Mouse (Mus musculus) neural tube, embryonic 11.5 days (tissue): ENCODE results near the gene Sorl1. TPM values are rescaled to one million over a fixed set of nuclear protein-coding genes. Genes with fewer than 3 reads are reported as not detected.

Source experiments
- ATAC-seq: fragments of 200-750 bp; cut with Nextera tagmentation; 2 replicates; pipeline ENCODE4 v1.8.0; 2017; ENCODE audit warnings: moderate number of reproducible peaks, mild to moderate bottlenecking, moderate TSS enrichment, moderate library complexity; ENCODE audit not compliant: insufficient read depth, low FRiP score, low TSS enrichment
- DNase-seq: peaks from one replicate; pipeline ENCODE4 v3.0.0-alpha.2; 2015; ENCODE audit warnings: low spot score
- H3K27ac ChIP-seq: fragments of 300-500 bp; sonication (generic); 2 replicates; pipeline ENCODE4 v1.5.1; 2014; ENCODE audit warnings: low read depth, mild to moderate bottlenecking, low read length
- H3K27me3 ChIP-seq: fragments of 300-500 bp; sonication (generic); 2 replicates; pipeline ENCODE4 v1.6.1; 2014; ENCODE audit warnings: mild to moderate bottlenecking, low read length, mixed read lengths; ENCODE audit not compliant: control insufficient read depth, insufficient read depth
- H3K36me3 ChIP-seq: fragments of 300-500 bp; sonication (generic); 2 replicates; pipeline ENCODE4 v1.6.1; 2014; ENCODE audit warnings: mild to moderate bottlenecking, low read length, moderate library complexity, mixed read lengths; ENCODE audit not compliant: control insufficient read depth, insufficient read depth
- H3K4me1 ChIP-seq: fragments of 300-500 bp; sonication (generic); 2 replicates; pipeline ENCODE4 v1.6.1; 2014; ENCODE audit warnings: low read length, mixed read lengths; ENCODE audit not compliant: control insufficient read depth, insufficient read depth
- H3K4me2 ChIP-seq: fragments of 300-500 bp; sonication (generic); 2 replicates; pipeline ENCODE4 v1.6.1; 2014; ENCODE audit warnings: low read depth, mild to moderate bottlenecking, moderate library complexity
- H3K4me3 ChIP-seq: fragments of 300-500 bp; sonication (generic); 2 replicates; pipeline ENCODE4 v1.5.1; 2014; ENCODE audit warnings: low read depth, low read length
- H3K9ac ChIP-seq: fragments of 300-500 bp; sonication (generic); 2 replicates; pipeline ENCODE4 v1.6.1; 2014; ENCODE audit warnings: mild to moderate bottlenecking, low read length
- H3K9me3 ChIP-seq: fragments of 300-500 bp; sonication (generic); 2 replicates; pipeline ENCODE4 v1.6.1; 2016; ENCODE audit warnings: low read length; ENCODE audit not compliant: control insufficient read depth
- WGBS: fragments of 180-500 bp; shearing (Covaris S2); extraction: QIAGEN DNeasy Blood & Tissue Kit; methylation state at CpG from one replicate; pipeline ENCODE4 v1.1.7; 2014; 5-methylcytosine and 5-hydroxymethylcytosine counted together
- polyA plus RNA-seq: library from polyadenylated mRNA; unstranded; fragments of >200 nt; fragmentation: Nextera tagmentation; extraction: Ambion mirVana; gene quantifications from 2 replicates; pipeline ENCODE4 v1.2.1, GENCODE M21; 2014

The Sorl1 gene
- polyA plus RNA-seq, 1 experiment from 2014 or later, result 11.6 TPM

DNA sequence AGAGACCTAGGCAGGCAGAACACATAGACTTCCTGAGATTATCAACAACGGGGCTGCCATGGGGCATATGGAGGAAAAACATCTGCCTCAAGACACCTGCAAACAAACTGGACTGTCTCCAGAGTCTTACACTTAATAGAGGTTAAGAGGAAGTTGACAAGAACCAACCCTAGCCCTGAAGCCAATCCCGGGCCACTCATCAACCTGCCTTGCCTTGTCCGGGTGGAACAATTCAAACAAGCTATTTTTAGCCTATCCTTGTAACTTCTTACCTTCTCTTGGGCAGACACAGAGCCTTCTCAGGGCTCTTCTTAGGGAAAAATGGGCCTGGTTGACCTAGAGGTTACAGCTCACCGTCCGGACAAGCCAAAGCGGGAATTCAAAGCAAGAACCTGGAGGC lies 22.1 kb downstream of the Sorl1 start:
- Histone ChIP-seq H3K9me3 (no peaks in the 10 kb centered on the region), H3K4me3 (no peak overlapping the region), H3K27ac (no peak overlapping the region), H3K4me2 (no peak overlapping the region), H3K9ac (no peak overlapping the region), H3K27me3 (no peaks in the 10 kb centered on the region), H3K36me3 (no peaks in the 10 kb centered on the region), H3K4me1 (no peaks in the 10 kb centered on the region)
- DNase-seq, result no peak
- 91% methylated on average over 6 of the region's 6 CpGs for WGBS
- no peak for ATAC-seq

DNA sequence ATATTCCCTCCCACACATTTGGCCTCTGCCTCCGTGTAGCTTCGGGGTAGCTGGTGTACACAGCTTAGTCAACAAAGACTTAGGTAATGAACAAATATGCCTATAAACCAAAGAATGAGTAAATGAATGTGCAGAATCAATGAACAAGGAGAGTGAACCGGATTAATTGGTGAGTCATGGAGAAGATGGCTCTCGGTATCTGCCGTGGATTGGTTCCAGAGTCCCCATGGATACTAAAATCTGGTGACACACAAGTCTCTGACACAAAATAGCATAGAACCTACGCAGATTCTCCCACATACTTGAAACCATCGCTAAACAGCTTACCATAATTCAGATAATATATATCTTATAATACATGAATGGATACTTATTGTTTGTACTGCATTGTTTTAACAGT lies 22.8 kb downstream of the Sorl1 start:
- DNase-seq (no peak), ATAC-seq (no peak)
- Histone ChIP-seq H3K4me2 (no peak overlapping the region), H3K36me3 (no peaks in the 10 kb centered on the region), H3K9me3 (no peaks in the 10 kb centered on the region), H3K9ac (no peak overlapping the region), H3K4me1 (no peaks in the 10 kb centered on the region), H3K4me3 (no peak overlapping the region), H3K27me3 (no peaks in the 10 kb centered on the region), H3K27ac (no peak overlapping the region)
- 90% methylated on average over 7 of the region's 7 CpGs for WGBS

DNA sequence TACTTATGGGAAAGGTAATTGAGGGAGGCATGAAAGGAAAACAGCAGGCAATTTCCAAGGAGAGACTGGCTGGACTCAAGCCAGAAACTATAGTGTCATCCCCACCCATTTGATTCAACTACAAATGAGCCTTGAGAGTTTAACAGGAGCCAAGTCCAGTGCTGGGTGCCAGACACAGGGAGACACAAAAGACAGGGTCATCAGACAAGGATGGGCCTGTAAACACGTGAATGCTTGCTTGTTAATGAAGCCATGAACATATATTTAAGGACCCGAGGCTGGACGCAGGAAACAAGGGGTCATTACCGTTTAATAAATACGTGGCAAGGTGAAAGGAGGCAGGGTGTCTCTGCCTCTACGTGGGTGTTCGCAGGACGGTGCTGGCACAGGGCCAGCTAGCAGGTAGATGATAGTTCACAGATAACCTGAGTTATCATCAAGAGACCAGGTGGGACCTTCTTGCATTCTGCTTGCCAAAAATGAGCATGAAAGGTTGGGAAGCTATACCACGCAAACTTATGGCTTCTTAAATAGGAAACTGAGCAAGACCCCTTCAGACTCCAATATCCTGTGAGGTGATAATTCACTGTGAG lies 23.4 kb downstream of the Sorl1 start:
- Histone ChIP-seq H3K4me1 (no peaks in the 10 kb centered on the region), H3K9me3 (no peaks in the 10 kb centered on the region), H3K27me3 (no peaks in the 10 kb centered on the region), H3K4me2 (no peak overlapping the region), H3K27ac (no peak overlapping the region), H3K36me3 (no peaks in the 10 kb centered on the region), H3K4me3 (no peak overlapping the region), H3K9ac (no peak overlapping the region)
- WGBS, result 85% methylated on average over 9 of the region's 9 CpGs
- DNase-seq (no peak), ATAC-seq (no peak)

DNA sequence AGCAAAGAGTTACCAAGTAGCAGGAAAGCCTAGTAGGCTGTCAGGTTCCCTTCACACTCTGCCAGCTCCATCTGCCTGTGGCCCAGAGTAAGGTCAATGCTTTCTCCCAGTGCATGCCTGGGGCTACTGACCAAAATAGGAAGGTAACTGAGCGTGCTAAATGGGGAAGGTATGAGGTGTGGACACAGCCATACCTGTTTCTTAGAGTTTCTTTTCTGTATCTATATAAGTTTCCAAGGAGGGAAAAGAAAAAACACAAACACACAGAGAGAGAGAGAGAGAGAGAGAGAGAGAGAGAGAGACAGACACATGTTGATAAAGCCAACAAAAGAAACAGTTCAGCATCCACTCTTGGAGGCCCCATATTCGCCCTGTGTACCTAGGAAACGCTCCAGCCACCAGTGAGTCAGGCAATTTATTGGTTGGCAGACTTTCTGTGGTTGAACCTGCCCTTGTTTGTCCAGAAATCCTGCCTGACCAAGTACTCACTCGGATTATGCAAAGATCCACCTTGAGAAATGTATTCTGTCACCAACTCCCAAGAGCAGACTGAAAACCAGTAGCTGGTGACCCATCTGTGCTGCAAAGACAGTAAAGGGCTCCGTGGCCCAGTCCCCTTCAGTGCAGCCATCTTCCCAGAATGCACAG lies 25.5 kb downstream of the Sorl1 start:
- no peaks in the 10 kb centered on the region for H3K4me1 ChIP-seq
- H3K9ac ChIP-seq, result no peak overlapping the region
- no peaks in the 10 kb centered on the region for H3K27me3 ChIP-seq
- no peaks in the 10 kb centered on the region for H3K9me3 ChIP-seq
- H3K4me3 ChIP-seq, result no peak overlapping the region
- no peaks in the 10 kb centered on the region for H3K36me3 ChIP-seq
- ATAC-seq (no peak), DNase-seq (no peak)
- no peak overlapping the region for H3K27ac ChIP-seq
- H3K4me2 ChIP-seq, result no peak overlapping the region
- WGBS, result 89% methylated on average over 5 of the region's 5 CpGs

DNA sequence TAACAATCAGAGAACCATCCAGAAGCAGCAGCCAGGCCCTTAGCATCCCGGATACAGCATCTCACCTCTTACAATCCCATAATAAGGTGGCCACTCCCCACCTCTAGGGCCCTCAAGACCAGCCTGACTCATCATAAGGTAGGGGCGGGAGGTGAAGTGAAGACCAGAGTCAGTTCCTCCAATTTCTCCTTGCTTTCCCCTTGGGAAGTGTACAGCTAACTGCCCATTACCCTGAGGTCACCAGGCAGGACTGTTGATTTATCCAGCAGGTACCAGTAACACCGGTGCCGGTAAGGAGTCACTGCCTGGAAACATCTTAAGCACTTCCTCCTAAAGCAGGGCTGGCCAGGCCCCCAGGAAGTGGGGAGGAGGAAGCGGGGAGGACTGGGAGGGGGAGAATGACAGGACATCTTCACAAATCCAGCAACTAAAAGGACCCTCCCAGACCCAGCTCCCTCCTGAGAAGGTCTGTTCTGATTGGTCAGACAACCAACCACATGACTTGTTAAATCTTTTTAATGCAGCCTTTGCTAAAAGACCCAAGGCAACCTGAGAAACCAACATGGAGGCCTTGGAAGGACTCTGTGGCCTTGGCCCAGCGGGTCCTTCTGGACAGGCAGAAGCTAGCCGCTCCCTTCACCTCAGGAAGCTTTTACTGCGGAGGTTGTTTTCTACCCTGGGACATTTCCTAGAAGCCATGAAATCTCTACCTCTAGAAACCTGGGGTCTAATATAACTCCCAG lies 26.2 kb downstream of the Sorl1 start:
- 90% methylated on average over 8 of the region's 8 CpGs for WGBS
- no peak for ATAC-seq

DNA sequence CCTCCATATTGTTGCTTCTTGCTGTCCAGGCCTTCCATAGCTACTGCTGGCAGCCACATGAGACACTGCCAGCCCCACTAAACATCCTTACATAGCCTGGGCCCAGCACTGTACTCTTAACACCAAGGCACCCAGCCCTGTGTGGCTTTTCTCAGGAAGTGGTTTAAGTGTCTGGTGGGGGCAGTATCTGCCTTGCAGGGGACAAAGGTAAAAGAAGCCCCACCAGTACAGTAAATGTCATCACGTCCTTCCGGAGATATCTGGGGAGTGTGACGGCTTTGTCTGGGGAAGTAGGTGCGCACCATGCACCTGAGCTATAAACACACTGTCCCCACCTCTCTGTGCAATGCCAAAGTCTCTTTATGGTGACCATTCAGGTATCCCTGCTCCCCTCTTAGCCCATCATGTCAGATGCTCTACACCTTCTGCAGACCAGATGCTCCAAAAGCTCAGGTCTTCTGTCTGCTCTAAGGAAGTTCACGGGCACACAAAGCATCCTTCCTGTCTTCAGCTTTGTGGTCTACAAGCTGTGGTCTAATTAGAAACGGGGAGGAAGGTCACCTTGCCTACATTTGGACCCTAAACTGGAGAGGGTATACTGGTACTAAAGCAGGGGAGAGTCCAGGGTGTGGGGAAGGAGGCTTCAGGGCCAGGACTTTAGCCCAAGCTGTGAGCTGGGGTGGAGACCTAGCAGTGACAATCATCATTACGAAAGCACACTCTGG lies 26.9 kb downstream of the Sorl1 start:
- Histone ChIP-seq H3K4me2 (no peak overlapping the region), H3K9me3 (no peaks in the 10 kb centered on the region), H3K9ac (no peak overlapping the region), H3K4me1 (no peaks in the 10 kb centered on the region), H3K27me3 (no peaks in the 10 kb centered on the region), H3K36me3 (no peaks in the 10 kb centered on the region), H3K27ac (no peak overlapping the region), H3K4me3 (no peak overlapping the region)
- ATAC-seq (no peak), DNase-seq (no peak)
- WGBS, result 94% methylated on average over 7 of the region's 7 CpGs

More for the DNA sequence above, 26.2 kb downstream of the Sorl1 start:
- DNase-seq, result no peak
- Histone ChIP-seq H3K27ac (no peak overlapping the region), H3K9ac (no peak overlapping the region), H3K27me3 (no peaks in the 10 kb centered on the region), H3K4me2 (no peak overlapping the region), H3K36me3 (no peaks in the 10 kb centered on the region), H3K4me1 (no peaks in the 10 kb centered on the region), H3K4me3 (no peak overlapping the region), H3K9me3 (no peaks in the 10 kb centered on the region)

DNA sequence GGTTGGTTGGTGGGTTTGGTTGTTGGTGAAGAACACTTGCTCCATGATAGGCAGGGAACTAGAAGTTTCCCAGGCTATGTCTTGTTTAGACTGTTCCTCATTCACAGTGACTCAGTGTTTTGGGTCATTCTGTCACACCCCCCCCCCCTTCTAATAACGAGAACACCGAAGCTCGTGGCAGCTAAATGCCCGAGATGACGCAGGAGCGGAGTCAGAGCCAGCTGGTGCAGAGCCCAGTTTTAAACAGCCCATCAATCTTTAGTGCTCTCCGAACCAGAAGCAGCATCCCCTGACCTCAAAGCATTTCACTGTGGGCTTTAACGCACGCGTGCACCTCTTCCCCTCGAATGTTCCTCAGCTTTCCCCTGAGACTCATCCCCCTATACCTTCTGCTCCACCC lies 29.3 kb downstream of the Sorl1 start:
- no peaks in the 10 kb centered on the region for H3K4me1 ChIP-seq
- no peaks in the 10 kb centered on the region for H3K36me3 ChIP-seq
- H3K27ac ChIP-seq, result no peak overlapping the region
- no peak overlapping the region for H3K9ac ChIP-seq
- DNase-seq (no peak), ATAC-seq (no peak)
- no peaks in the 10 kb centered on the region for H3K9me3 ChIP-seq
- H3K4me3 ChIP-seq, result no peak overlapping the region
- H3K4me2 ChIP-seq, result no peak overlapping the region
- no peaks in the 10 kb centered on the region for H3K27me3 ChIP-seq
- 67% methylated on average over 11 of the region's 11 CpGs for WGBS

DNA sequence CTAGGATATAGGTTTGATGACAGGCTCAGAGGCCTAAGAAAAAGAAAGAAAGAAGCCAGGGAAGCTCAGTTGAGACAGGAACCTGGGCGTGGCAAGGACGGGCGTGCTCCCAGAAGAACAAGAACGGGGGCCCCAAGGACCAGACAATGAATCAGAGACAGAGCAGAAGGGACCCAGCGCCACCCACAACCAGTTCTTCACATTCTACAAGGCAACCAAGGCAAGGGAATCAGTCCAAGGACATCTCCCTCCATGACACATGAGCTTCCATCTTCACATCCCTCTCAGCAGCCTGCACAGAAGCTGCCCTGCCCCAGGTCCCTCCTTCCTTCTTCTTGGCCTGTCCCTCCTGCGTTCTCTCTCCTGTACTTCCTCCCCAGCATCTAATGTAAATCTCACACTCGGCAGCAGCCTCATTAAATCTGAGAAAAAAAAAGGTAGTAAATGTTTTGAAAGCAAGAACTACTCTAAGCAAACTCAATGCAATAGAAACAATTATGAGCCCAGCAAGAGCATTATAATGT lies 30.0 kb downstream of the Sorl1 start:
- Histone ChIP-seq H3K9me3 (no peaks in the 10 kb centered on the region), H3K9ac (no peak overlapping the region), H3K4me2 (no peak overlapping the region), H3K4me3 (no peak overlapping the region), H3K27me3 (no peaks in the 10 kb centered on the region), H3K4me1 (no peaks in the 10 kb centered on the region), H3K27ac (no peak overlapping the region), H3K36me3 (no peaks in the 10 kb centered on the region)
- ATAC-seq (no peak), DNase-seq (no peak)
- 84% methylated on average over 7 of the region's 7 CpGs for WGBS
